Mouse (Mus musculus) spleen, adult 18-20 months (tissue): ENCODE measurements around the gene Mylk3.

Source experiments
- DNase-seq, 2 experiments: peaks; one replicate each; pipeline ENCODE4 v3.0.0; 2022; ENCODE audit warnings: mixed read lengths in 2 of 2

Gene Mylk3

GRCm38 (mm10) chr8:85380824-85381209 lies 5.3 kb downstream of the Mylk3 start:
- peak in 1 of 2 experiments; percentile 10 for DNase-seq

- no peak for DNase-seq
These were observed 5.9 kb downstream of the Mylk3 start for GRCm38 (mm10) chr8:85380123-85380823.

- no peak for DNase-seq
These were observed 6.9 kb downstream of the Mylk3 start for GRCm38 (mm10) chr8:85379142-85379781.

- no peak for DNase-seq
These were observed 9.6 kb downstream of the Mylk3 start for GRCm38 (mm10) chr8:85376516-85376915.

GRCm38 (mm10) chr8:85374286-85374685 lies 11.9 kb downstream of the Mylk3 start:
- DNase-seq: no peak

- DNase-seq: no peak
These were observed 12.6 kb downstream of the Mylk3 start for GRCm38 (mm10) chr8:85373435-85374039.

GRCm38 (mm10) chr8:85372465-85372839 lies 13.7 kb downstream of the Mylk3 start:
- DNase-seq: no peak

GRCm38 (mm10) chr8:85371736-85372464 lies 14.2 kb downstream of the Mylk3 start:
- no peak for DNase-seq

GRCm38 (mm10) chr8:85365176-85365575 lies 21.0 kb downstream of the Mylk3 start:
- DNase-seq: no peak

- no peak for DNase-seq
These were observed 21.5 kb downstream of the Mylk3 start for GRCm38 (mm10) chr8:85364628-85365027.

GRCm38 (mm10) chr8:85363406-85363805 lies 22.7 kb downstream of the Mylk3 start:
- no peak for DNase-seq

- DNase-seq: no peak
These were observed 23.9 kb downstream of the Mylk3 start for GRCm38 (mm10) chr8:85362211-85362610.

- no peak for DNase-seq
These were observed 32.9 kb downstream of the Mylk3 start for GRCm38 (mm10) chr8:85353287-85353686.

- no peak for DNase-seq
These were observed 46.1 kb downstream of the Mylk3 start for GRCm38 (mm10) chr8:85339871-85340573.

GRCm38 (mm10) chr8:85337681-85338080 lies 48.5 kb downstream of the Mylk3 start:
- DNase-seq: no peak

- no peak for DNase-seq
These were observed 49.8 kb downstream of the Mylk3 start for GRCm38 (mm10) chr8:85336211-85336933.

GRCm38 (mm10) chr8:85335105-85335504 lies 51.0 kb downstream of the Mylk3 start:
- DNase-seq: no peak

- no peak for DNase-seq
These were observed 56.6 kb downstream of the Mylk3 start for GRCm38 (mm10) chr8:85329506-85329905.

- no peak for DNase-seq
These were observed 59.1 kb downstream of the Mylk3 start for GRCm38 (mm10) chr8:85327036-85327435.

GRCm38 (mm10) chr8:85323084-85323483 lies 63.1 kb downstream of the Mylk3 start:
- DNase-seq: no peak

- no peak for DNase-seq
These were observed 64.2 kb downstream of the Mylk3 start for GRCm38 (mm10) chr8:85321981-85322380.

- DNase-seq: no peak
These were observed 67.6 kb downstream of the Mylk3 start for GRCm38 (mm10) chr8:85318534-85318933.
